ENCODE assay signal across 8 mouse cellular contexts in the genomic region with DNA sequence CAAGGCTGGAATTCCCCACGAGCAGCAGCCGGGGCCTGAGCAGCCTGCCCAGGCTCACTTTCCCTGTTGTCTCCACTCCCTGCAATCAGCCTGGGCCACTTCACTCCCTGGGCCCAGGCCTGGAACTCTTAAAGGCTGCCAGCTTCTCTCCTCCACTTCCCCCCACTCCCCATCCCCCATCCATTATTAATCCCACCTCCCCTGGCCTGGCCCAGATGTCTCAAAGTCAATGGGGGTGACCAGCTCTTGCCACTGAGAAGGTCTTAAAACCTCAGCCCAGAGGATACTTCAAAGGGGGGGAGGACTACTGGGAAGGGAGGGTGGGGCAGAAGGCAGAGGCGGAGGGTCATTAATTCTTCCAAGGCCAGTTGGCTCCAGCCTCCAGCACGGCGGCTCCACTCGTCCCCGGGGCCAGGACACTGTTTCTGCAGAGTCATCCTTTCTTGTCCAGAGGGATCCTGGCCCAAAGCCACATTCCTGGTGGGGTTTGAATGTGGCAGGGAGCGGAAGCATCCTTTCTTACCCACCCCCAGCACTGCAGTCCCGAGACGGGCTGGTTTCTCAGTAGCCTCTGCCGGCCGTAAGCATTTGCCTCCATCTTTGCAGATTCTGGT. TPM values are rescaled to one million over a fixed set of nuclear protein-coding genes. Genes with fewer than 3 reads are reported as not detected.
DNase-seq lines count a peak whose midpoint lies in the region; ATAC-seq lines count a peak whose summit lies in the region.
"Had no signal": no experiment of that assay in that cellular context is flagged by ENCODE, and none has a peak within 500 bp of the region (broad histone marks: within the 10 kb centered on the region; RNA-seq: fewer than 3 reads in every experiment).

No protein-coding gene starts in this region.

- no peak overlapping the region for H3K4me3 ChIP-seq in intestine, embryonic 15.5 days (replicated peaks)
- no peak overlapping the region for H3K4me3 ChIP-seq in lung, embryonic 15.5 days
- H3K4me3 ChIP-seq: erythroblast, embryonic 14.5 days had no signal

- H3K9me3 ChIP-seq in intestine, embryonic 15.5 days, result no peaks in the 10 kb centered on the region
- H3K9me3 ChIP-seq in lung, embryonic 15.5 days, result no peaks in the 10 kb centered on the region

- WGBS in intestine, embryonic 15.5 days, result 17% methylated on average over 12 of the region's 12 CpGs
- 17% methylated on average over 12 of the region's 12 CpGs for WGBS in lung, embryonic 15.5 days

- ATAC-seq in intestine, embryonic 15.5 days, result peak; percentile 75
- ATAC-seq in lung, embryonic 15.5 days (ENCODE audit: borderline replicate concordance, extremely low read depth, low FRiP score, low TSS enrichment), result peak; percentile 87
- no peak for ATAC-seq in activated CD4-positive, CD25-positive, alpha-beta regulatory T cell, adult 4 months

- H3K36me3 ChIP-seq in intestine, embryonic 15.5 days, result no peaks in the 10 kb centered on the region
- no peaks in the 10 kb centered on the region for H3K36me3 ChIP-seq in lung, embryonic 15.5 days

- H3K27me3 ChIP-seq in intestine, embryonic 15.5 days (replicated peaks), result no peaks in the 10 kb centered on the region
- H3K27me3 ChIP-seq in lung, embryonic 15.5 days, result no peaks in the 10 kb centered on the region

- no peak overlapping the region; the same call in 1 of the 2 replicates for H3K27ac ChIP-seq in intestine, embryonic 15.5 days
- peak overlapping the region; percentile 62 for H3K27ac ChIP-seq in lung, embryonic 15.5 days

- peak; percentile 28 for DNase-seq in adipocyte (ENCODE audit: low spot score)
- peak; percentile 39 to 65 for DNase-seq in cerebellum, postnatal 25 days
- peak; percentile 55 to 77 for DNase-seq in gastrocnemius, postnatal 4 days (ENCODE audit: low spot score in 2 of 2)
- DNase-seq in retina, postnatal 1 day, result peak; percentile 71

- no peak overlapping the region for H3K9ac ChIP-seq in intestine, embryonic 15.5 days
- H3K9ac ChIP-seq in lung, embryonic 15.5 days, result no peak overlapping the region

- H3K4me2 ChIP-seq in intestine, embryonic 15.5 days (replicated peaks), result peak overlapping the region; percentile 33
- H3K4me2 ChIP-seq in lung, embryonic 15.5 days, result peak overlapping the region; percentile 38

- H3K4me1 ChIP-seq in intestine, embryonic 15.5 days (replicated peaks), result peaks cover 14% of the 10 kb centered on the region
- H3K4me1 ChIP-seq in lung, embryonic 15.5 days, result peaks cover 37% of the 10 kb centered on the region

RNA-seq across cellular contexts. Expression of a gene that starts 26.5 kb away (rescaled TPM):
- not detected for total RNA-seq in gastrocnemius, postnatal 4 days (2021)
- polyA plus RNA-seq in intestine, embryonic 15.5 days (2015; fragmentation: Nextera tagmentation; extraction: Ambion mirVana), result 164 and 180 TPM in 2 replicates
- not detected in 2 replicates for polyA plus RNA-seq in lung, embryonic 15.5 days (2015; fragmentation: Nextera tagmentation; extraction: Ambion mirVana)
- polyA plus RNA-seq in activated CD4-positive, CD25-positive, alpha-beta regulatory T cell, adult 4 months (2017; shearing (Covaris generic)), result not detected
- polyA plus RNA-seq: erythroblast, embryonic 14.5 days had no signal

RNA-seq across cellular contexts. Expression of a gene that starts 45.1 kb away (rescaled TPM):
- 10 to 100 TPM; 49.2 to 51.0 TPM for total RNA-seq in gastrocnemius, postnatal 4 days (2021)
- 173 and 186 TPM in 2 replicates for polyA plus RNA-seq in intestine, embryonic 15.5 days (2015; fragmentation: Nextera tagmentation; extraction: Ambion mirVana)
- polyA plus RNA-seq in lung, embryonic 15.5 days (2015; fragmentation: Nextera tagmentation; extraction: Ambion mirVana), result 116 and 127 TPM in 2 replicates
- polyA plus RNA-seq in activated CD4-positive, CD25-positive, alpha-beta regulatory T cell, adult 4 months (2017; shearing (Covaris generic)), result not detected

Comparison
In these comparisons a context has a peak if more than half of its experiments do, and no peak if none do; other contexts are left out.
1. RNA of a gene that starts 26.5 kb away (polyA plus RNA-seq): 164 to 180 TPM in intestine, embryonic 15.5 days; not detected in lung, embryonic 15.5 days and not detected in activated CD4-positive, CD25-positive, alpha-beta regulatory T cell, adult 4 months; every median in the first group is over 100 times any median in the second.
2. RNA of a gene that starts 45.1 kb away (polyA plus RNA-seq): 173 to 186 TPM in intestine, embryonic 15.5 days and 116 to 127 TPM in lung, embryonic 15.5 days; not detected in activated CD4-positive, CD25-positive, alpha-beta regulatory T cell, adult 4 months; every median in the first group is over 10 times any median in the second.
3. Peak in every context shown above with its lines, with median percentiles within 50 percentile points of each other: DNase-seq.